Comparison of ENCODE assay signal across 16 mouse cellular contexts in genomic region chr10:117623358-117623757, GRCm38 (mm10).
"Had no signal": no experiment of that assay in that cellular context is flagged by ENCODE, and none has a peak within 500 bp of the region (broad histone marks: within the 10 kb centered on the region; RNA-seq: fewer than 3 reads in every experiment).

No protein-coding gene starts in this region.

- DNase-seq: cerebellum, adult 9-10 months; cerebellum, adult 9-11 months; cerebellum, postnatal 10 days; cerebellum, postnatal 14 days; cerebellum, postnatal 25 days; cerebellum, postnatal 36 days; embryo, embryonic 11 days; forebrain, postnatal 0 days; gastrocnemius, adult 2 months; gastrocnemius, postnatal 10 days; gastrocnemius, postnatal 14 days; gastrocnemius, postnatal 25 days; gastrocnemius, postnatal 36 days; heart, adult 11 months; heart, adult 18-20 months; heart, adult 2 months had no signal
